Comparison of ENCODE assay signal across 10 mouse cellular contexts in the genomic region with DNA sequence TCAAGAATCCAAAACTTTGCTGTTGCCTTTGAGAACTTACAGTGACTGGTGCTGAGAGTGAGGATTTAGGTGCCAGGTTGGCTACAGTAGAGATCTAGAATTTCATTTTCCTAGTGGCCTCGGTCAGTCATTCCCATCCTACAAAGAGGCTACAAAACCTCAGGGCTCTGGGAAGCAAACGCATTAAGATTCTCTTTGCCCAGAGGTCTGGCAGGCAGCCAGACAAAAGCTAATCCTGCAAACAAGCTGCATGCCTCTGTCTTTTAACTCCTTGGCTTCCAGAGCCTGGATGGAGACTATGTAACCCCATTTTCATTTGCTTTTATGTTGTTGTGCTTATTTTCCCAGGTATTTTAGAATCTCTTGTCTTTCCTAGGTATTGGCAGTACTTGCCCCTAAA. TPM values are rescaled to one million over a fixed set of nuclear protein-coding genes. Genes with fewer than 3 reads are reported as not detected.
A peak's percentile ranks its signal among the peaks of the same experiment; 100 is the strongest.
DNase-seq lines count a peak whose midpoint lies in the region; ATAC-seq and TF ChIP-seq lines count a peak whose summit lies in the region.
"Had no signal": no experiment of that assay in that cellular context is flagged by ENCODE, and none has a peak within 500 bp of the region (broad histone marks: within the 10 kb centered on the region; RNA-seq: fewer than 3 reads in every experiment).

No protein-coding gene starts in this region.

- no peak for TF ChIP-seq EP300 in heart, postnatal 0 days (IDR thresholded peaks at IDR 0.05; ENCODE audit: low read depth)
- TF ChIP-seq EP300 in liver, postnatal 0 days (IDR thresholded peaks at IDR 0.05; ENCODE audit: low read depth): no peak

- no peak overlapping the region for H3K4me2 ChIP-seq in heart, postnatal 0 days (ENCODE audit: low read depth, low read length)
- no peak overlapping the region for H3K4me2 ChIP-seq in liver, postnatal 0 days (ENCODE audit: low read depth, low read length)
- no peak overlapping the region for H3K4me2 ChIP-seq in liver, embryonic 12.5 days
- H3K4me2 ChIP-seq in midbrain, embryonic 14.5 days (ENCODE audit: low read length): no peak overlapping the region

- no peaks in the 10 kb centered on the region for H3K4me1 ChIP-seq in heart, postnatal 0 days (ENCODE audit: control insufficient read depth, insufficient read depth)
- no peaks in the 10 kb centered on the region for H3K4me1 ChIP-seq in liver, postnatal 0 days (ENCODE audit: insufficient read depth)
- no peaks in the 10 kb centered on the region for H3K4me1 ChIP-seq in liver, embryonic 12.5 days
- no peaks in the 10 kb centered on the region for H3K4me1 ChIP-seq in midbrain, embryonic 14.5 days (ENCODE audit: control insufficient read depth, insufficient read depth, low read length)
- H3K4me1 ChIP-seq: megakaryocyte, embryonic 14.5 days had no signal

- H3K9ac ChIP-seq in heart, postnatal 0 days (replicated peaks; ENCODE audit: low read depth, low read length): no peak overlapping the region
- no peak overlapping the region for H3K9ac ChIP-seq in liver, postnatal 0 days (replicated peaks)
- H3K9ac ChIP-seq in liver, embryonic 12.5 days: no peak overlapping the region
- H3K9ac ChIP-seq in midbrain, embryonic 14.5 days (replicated peaks; ENCODE audit: low read length): no peak overlapping the region

- DNase-seq in heart, postnatal 0 days (ENCODE audit: low spot score): peak; percentile 32
- DNase-seq in heart, adult 8-10 months (ENCODE audit: low spot score): no peak
- peak; percentile 15 for DNase-seq in liver, postnatal 0 days
- peak; percentile 16 for DNase-seq in embryo, embryonic 11.5 days (ENCODE audit: low read depth, low spot score)
- DNase-seq in midbrain, embryonic 14.5 days: peak; percentile 88
- DNase-seq in testis, postnatal 10 days (ENCODE audit: low spot score): no peak
- DNase-seq in heart, adult 9 months (ENCODE audit: low spot score in 2 of 2): no peak

- WGBS in heart, postnatal 0 days: 22% methylated on average over 2 of the region's 2 CpGs
- WGBS in liver, postnatal 0 days (ENCODE audit: insufficient replicate concordance): 57% methylated on average over 2 of the region's 2 CpGs
- 59% methylated on average over 2 of the region's 2 CpGs for WGBS in liver, embryonic 12.5 days (ENCODE audit: insufficient replicate concordance)
- 19% methylated on average over 2 of the region's 2 CpGs for WGBS in midbrain, embryonic 14.5 days

- no peaks in the 10 kb centered on the region for H3K27me3 ChIP-seq in heart, postnatal 0 days (ENCODE audit: control insufficient read depth, insufficient read depth, low read length)
- no peaks in the 10 kb centered on the region for H3K27me3 ChIP-seq in liver, postnatal 0 days (ENCODE audit: insufficient read depth, low read length)
- no peaks in the 10 kb centered on the region for H3K27me3 ChIP-seq in liver, embryonic 12.5 days (replicated peaks)
- no peaks in the 10 kb centered on the region for H3K27me3 ChIP-seq in midbrain, embryonic 14.5 days (ENCODE audit: control insufficient read depth, insufficient read depth, low read length)

- TF ChIP-seq CTCF in heart, postnatal 0 days (IDR thresholded peaks at IDR 0.05; ENCODE audit: low read depth): no peak
- no peak for TF ChIP-seq CTCF in liver, postnatal 0 days (IDR thresholded peaks at IDR 0.05; ENCODE audit: low read depth)

- no peak for ATAC-seq in heart, postnatal 0 days (ENCODE audit: insufficient read depth, low read depth)
- ATAC-seq in liver, postnatal 0 days: no peak
- ATAC-seq in liver, embryonic 12.5 days: no peak
- no peak; the same call in 1 of the 2 replicates for ATAC-seq in midbrain, embryonic 14.5 days (ENCODE audit: low FRiP score, low TSS enrichment)

- no peak overlapping the region for H3K4me3 ChIP-seq in heart, postnatal 0 days (ENCODE audit: low read depth, low read length)
- no peak overlapping the region for H3K4me3 ChIP-seq in liver, postnatal 0 days (ENCODE audit: low read depth, low read length)
- H3K4me3 ChIP-seq in liver, embryonic 12.5 days: no peak overlapping the region
- H3K4me3 ChIP-seq in midbrain, embryonic 14.5 days (replicated peaks; ENCODE audit: low read depth, low read length): no peak overlapping the region
- H3K4me3 ChIP-seq: erythroblast, embryonic 14.5 days; megakaryocyte, embryonic 14.5 days had no signal

- H3K9me3 ChIP-seq in heart, postnatal 0 days (replicated peaks; ENCODE audit: control insufficient read depth, low read length): no peaks in the 10 kb centered on the region
- H3K9me3 ChIP-seq in liver, postnatal 0 days (ENCODE audit: low read length): no peaks in the 10 kb centered on the region
- H3K9me3 ChIP-seq in liver, embryonic 12.5 days (replicated peaks): no peaks in the 10 kb centered on the region
- H3K9me3 ChIP-seq in midbrain, embryonic 14.5 days (ENCODE audit: control insufficient read depth, low read length): no peaks in the 10 kb centered on the region
- H3K9me3 ChIP-seq: megakaryocyte, embryonic 14.5 days had no signal

- H3K27ac ChIP-seq in heart, postnatal 0 days (ENCODE audit: low read depth): no peak overlapping the region
- no peak overlapping the region for H3K27ac ChIP-seq in liver, postnatal 0 days (ENCODE audit: low read depth)
- no peak overlapping the region for H3K27ac ChIP-seq in liver, embryonic 12.5 days
- H3K27ac ChIP-seq in midbrain, embryonic 14.5 days (replicated peaks; ENCODE audit: low read depth, low read length): no peak overlapping the region; the same call in 1 of the 2 replicates

- H3K36me3 ChIP-seq in heart, postnatal 0 days (replicated peaks; ENCODE audit: control insufficient read depth, insufficient read depth, low read length): peaks cover 32% of the 10 kb centered on the region
- H3K36me3 ChIP-seq in liver, postnatal 0 days (replicated peaks; ENCODE audit: insufficient read depth, low read length): no peaks in the 10 kb centered on the region; the same call in 1 of the 2 replicates
- H3K36me3 ChIP-seq in liver, embryonic 12.5 days: 0 out of 2 replicates have a peak, but pooled peaks cover 5% of the 10 kb centered on the region
- 0 out of 2 replicates have a peak, but pooled peaks cover 4% of the 10 kb centered on the region for H3K36me3 ChIP-seq in midbrain, embryonic 14.5 days (ENCODE audit: control insufficient read depth, insufficient read depth, low read length)

RNA-seq across cellular contexts. Expression of a gene that starts 25.6 kb away (rescaled TPM):
- 9.0 and 16.5 TPM in 2 replicates for total RNA-seq in heart, postnatal 0 days (2014; rRNA removed; ENCODE audit: low replicate concordance)
- polyA plus RNA-seq in heart, postnatal 0 days (2015; fragmentation: Nextera tagmentation; extraction: Ambion mirVana): 6.0 and 6.1 TPM in 2 replicates
- total RNA-seq in heart, adult 8-10 months (2022): 10 to 100 TPM in 2 of 4 experiments, 1 to 10 TPM in 2; 8.5 to 12.9 (median 10.3) TPM
- polyA plus RNA-seq in liver, postnatal 0 days (2015; fragmentation: Nextera tagmentation; extraction: Ambion mirVana): 2.5 and 2.6 TPM in 2 replicates
- 5.8 and 6.7 TPM in 2 replicates for polyA plus RNA-seq in liver, embryonic 12.5 days (2016; fragmentation: Nextera tagmentation; extraction: Ambion mirVana)
- 29.4 and 36.8 TPM in 2 replicates for polyA plus RNA-seq in midbrain, embryonic 14.5 days (2014; fragmentation: Nextera tagmentation; extraction: Ambion mirVana)

RNA-seq across cellular contexts. Expression of a gene that starts 45.0 kb away (rescaled TPM):
- total RNA-seq in heart, postnatal 0 days (2014; rRNA removed; ENCODE audit: low replicate concordance): 5.0 and 9.6 TPM in 2 replicates
- polyA plus RNA-seq in heart, postnatal 0 days (2015; fragmentation: Nextera tagmentation; extraction: Ambion mirVana): 10.4 and 11.0 TPM in 2 replicates
- total RNA-seq in heart, adult 8-10 months (2022): 1 to 10 TPM in 3 of 4 experiments, under 1 TPM in 1; 0.68 to 1.6 (median 1.2) TPM
- polyA plus RNA-seq in liver, postnatal 0 days (2015; fragmentation: Nextera tagmentation; extraction: Ambion mirVana): 0.75 and 1.3 TPM in 2 replicates
- polyA plus RNA-seq in liver, embryonic 12.5 days (2016; fragmentation: Nextera tagmentation; extraction: Ambion mirVana): 9.9 and 10.4 TPM in 2 replicates
- 36.3 and 50.4 TPM in 2 replicates for polyA plus RNA-seq in midbrain, embryonic 14.5 days (2014; fragmentation: Nextera tagmentation; extraction: Ambion mirVana)
- polyA plus RNA-seq: erythroblast, embryonic 14.5 days had no signal

Comparison
In these comparisons a context has a peak if more than half of its experiments do, and no peak if none do; other contexts are left out.
1. DNase-seq: peak in heart, postnatal 0 days (single experiment), liver, postnatal 0 days (single experiment), embryo, embryonic 11.5 days (single experiment) and midbrain, embryonic 14.5 days (single experiment); none in heart, adult 8-10 months (single experiment), testis, postnatal 10 days (single experiment) and heart, adult 9 months (0 of 2).